Comparison of ENCODE assay signal across 8 mouse cellular contexts in the genomic region with DNA sequence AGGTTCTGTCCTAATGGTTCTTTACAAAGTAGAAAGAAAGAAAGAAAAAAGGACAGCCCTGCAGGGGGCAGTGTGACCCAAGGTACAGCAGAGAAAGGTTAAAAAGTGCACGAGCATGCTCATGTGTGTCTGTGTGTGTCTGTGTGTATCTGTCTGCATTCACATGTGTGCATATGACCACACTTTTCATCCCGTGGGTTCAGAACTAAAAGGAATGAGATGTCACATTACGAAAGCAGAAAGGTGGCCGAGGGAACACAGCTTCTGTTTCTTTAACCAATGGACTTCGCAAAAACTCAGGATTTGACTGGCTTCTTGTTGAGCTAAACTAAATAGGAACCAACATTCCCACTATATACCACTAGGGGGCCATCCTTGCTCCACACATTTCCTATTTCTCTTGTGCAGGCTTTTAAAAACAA. TPM values are rescaled to one million over a fixed set of nuclear protein-coding genes. Genes with fewer than 3 reads are reported as not detected.
DNase-seq lines count a peak whose midpoint lies in the region; ATAC-seq and TF ChIP-seq lines count a peak whose summit lies in the region.

No protein-coding gene starts in this region.

- H3K27me3 ChIP-seq in liver, embryonic 11.5 days (replicated peaks; ENCODE audit: control insufficient read depth, insufficient read depth, low read length), result no peaks in the 10 kb centered on the region

- intact Hi-C loops in left cerebral cortex, adult 2 months (cut with DNase I), result no loop called here
- intact Hi-C loops in left cerebral cortex, postnatal 36 days (cut with DNase I), result no loop called here
- intact Hi-C loops in heart, postnatal 14 days (cut with DNase I), result no loop called here

- no peaks in the 10 kb centered on the region for H3K4me1 ChIP-seq in liver, embryonic 11.5 days (replicated peaks; ENCODE audit: control insufficient read depth, insufficient read depth, low read length)

- no peaks in the 10 kb centered on the region for H3K9me3 ChIP-seq in liver, embryonic 11.5 days (ENCODE audit: control insufficient read depth, low read length)

- no peak overlapping the region for H3K27ac ChIP-seq in left cerebral cortex, adult 2 months
- no peak overlapping the region for H3K27ac ChIP-seq in liver, embryonic 11.5 days (ENCODE audit: low read depth, low read length)

- no peak overlapping the region for H3K4me2 ChIP-seq in liver, embryonic 11.5 days

- no peak for ATAC-seq in liver, embryonic 11.5 days (replicated peaks; ENCODE audit: low FRiP score)

- TF ChIP-seq CTCF in left cerebral cortex, adult 2 months (IDR thresholded peaks at IDR 0.05), result peak; percentile 77

- H3K36me3 ChIP-seq in liver, embryonic 11.5 days (ENCODE audit: control insufficient read depth, insufficient read depth, low read length), result no peaks in the 10 kb centered on the region

- no peak overlapping the region for H3K9ac ChIP-seq in liver, embryonic 11.5 days (ENCODE audit: low read depth, low read length)

- no peak overlapping the region for H3K4me3 ChIP-seq in left cerebral cortex, adult 2 months
- H3K4me3 ChIP-seq in liver, embryonic 11.5 days (ENCODE audit: low read depth, low read length), result no peak overlapping the region

- peak; percentile 19 to 37 for DNase-seq in cerebellum, adult 18-20 months
- DNase-seq in cerebellum, adult 11 months, result no peak
- DNase-seq in left cerebral cortex, adult 2 months (ENCODE audit: extremely low spot score in 1 of 2, low spot score in 2 of 2), result no peak
- DNase-seq in left cerebral cortex, postnatal 36 days (ENCODE audit: low spot score in 2 of 2), result no peak
- DNase-seq in adrenal gland, postnatal 25 days, result peak; percentile 62
- DNase-seq in heart, postnatal 14 days, result peak; percentile 37 to 64
- peak; percentile 59 for DNase-seq in liver, embryonic 11.5 days (ENCODE audit: low spot score)
- DNase-seq in retina, adult 2 months (ENCODE audit: low read depth, low spot score), result peak; percentile 30

- WGBS in liver, embryonic 11.5 days, result 20% methylated on average over 5 of the region's 5 CpGs

RNA-seq across cellular contexts. Expression of a gene that starts 24.6 kb away (rescaled TPM):
- total RNA-seq in left cerebral cortex, adult 2 months (2021), result 10 to 100 TPM; 17.5 to 17.7 TPM
- total RNA-seq in left cerebral cortex, postnatal 36 days (2021), result 10 to 100 TPM; 16.1 to 21.3 TPM
- total RNA-seq in adrenal gland, postnatal 25 days (2021), result 8.0 and 12.1 TPM in 2 replicates
- 1 to 10 TPM; 7.6 to 7.9 TPM for total RNA-seq in heart, postnatal 14 days (2021)
- 4.2 and 4.6 TPM in 2 replicates for polyA plus RNA-seq in liver, embryonic 11.5 days (2014; fragmentation: Nextera tagmentation; extraction: Ambion mirVana)

RNA-seq across cellular contexts. Expression of a gene that starts 24.6 kb away (rescaled TPM):
- 100 to 1,000 TPM; 103 to 106 TPM for total RNA-seq in left cerebral cortex, adult 2 months (2021)
- total RNA-seq in left cerebral cortex, postnatal 36 days (2021), result 100 to 1,000 TPM in 1 of 2 experiments, 10 to 100 TPM in 1; 99.7 to 112 TPM
- total RNA-seq in adrenal gland, postnatal 25 days (2021), result 74.6 and 94.0 TPM in 2 replicates
- 10 to 100 TPM; 72.2 to 74.7 TPM for total RNA-seq in heart, postnatal 14 days (2021)
- polyA plus RNA-seq in liver, embryonic 11.5 days (2014; fragmentation: Nextera tagmentation; extraction: Ambion mirVana), result 145 and 152 TPM in 2 replicates

RNA-seq across cellular contexts. Expression of a gene that starts 51.3 kb away (rescaled TPM):
- total RNA-seq in left cerebral cortex, adult 2 months (2021), result 100 to 1,000 TPM; 342 to 345 TPM
- total RNA-seq in left cerebral cortex, postnatal 36 days (2021), result 100 to 1,000 TPM; 301 to 317 TPM
- 68.1 and 90.9 TPM in 2 replicates for total RNA-seq in adrenal gland, postnatal 25 days (2021)
- total RNA-seq in heart, postnatal 14 days (2021), result 100 to 1,000 TPM; 113 to 115 TPM
- 54.6 and 71.9 TPM in 2 replicates for polyA plus RNA-seq in liver, embryonic 11.5 days (2014; fragmentation: Nextera tagmentation; extraction: Ambion mirVana)

Comparison
In these comparisons a context has a peak if more than half of its experiments do, and no peak if none do; other contexts are left out.
1. DNase-seq: peak in cerebellum, adult 18-20 months (2 of 2), adrenal gland, postnatal 25 days (single experiment), heart, postnatal 14 days (2 of 2), liver, embryonic 11.5 days (single experiment) and retina, adult 2 months (single experiment); none in cerebellum, adult 11 months (single experiment), left cerebral cortex, adult 2 months (0 of 2) and left cerebral cortex, postnatal 36 days (0 of 2).